Mouse (Mus musculus): Measurements from ENCODE around the gene Spg7. TPM values are rescaled to one million over a fixed set of nuclear protein-coding genes. Genes with fewer than 3 reads are reported as not detected.
A peak's percentile ranks its signal among the peaks of the same experiment; 100 is the strongest.
"Not testable (repeated sequence)": the region's sequence is repeated elsewhere in the genome, so short reads cannot be mapped to it uniquely, and the experiment has no call there.

The Spg7 gene
- total and polyA plus RNA-seq, 2 experiments from 2014 or later, result 65.1 to 83.1 TPM

DNA sequence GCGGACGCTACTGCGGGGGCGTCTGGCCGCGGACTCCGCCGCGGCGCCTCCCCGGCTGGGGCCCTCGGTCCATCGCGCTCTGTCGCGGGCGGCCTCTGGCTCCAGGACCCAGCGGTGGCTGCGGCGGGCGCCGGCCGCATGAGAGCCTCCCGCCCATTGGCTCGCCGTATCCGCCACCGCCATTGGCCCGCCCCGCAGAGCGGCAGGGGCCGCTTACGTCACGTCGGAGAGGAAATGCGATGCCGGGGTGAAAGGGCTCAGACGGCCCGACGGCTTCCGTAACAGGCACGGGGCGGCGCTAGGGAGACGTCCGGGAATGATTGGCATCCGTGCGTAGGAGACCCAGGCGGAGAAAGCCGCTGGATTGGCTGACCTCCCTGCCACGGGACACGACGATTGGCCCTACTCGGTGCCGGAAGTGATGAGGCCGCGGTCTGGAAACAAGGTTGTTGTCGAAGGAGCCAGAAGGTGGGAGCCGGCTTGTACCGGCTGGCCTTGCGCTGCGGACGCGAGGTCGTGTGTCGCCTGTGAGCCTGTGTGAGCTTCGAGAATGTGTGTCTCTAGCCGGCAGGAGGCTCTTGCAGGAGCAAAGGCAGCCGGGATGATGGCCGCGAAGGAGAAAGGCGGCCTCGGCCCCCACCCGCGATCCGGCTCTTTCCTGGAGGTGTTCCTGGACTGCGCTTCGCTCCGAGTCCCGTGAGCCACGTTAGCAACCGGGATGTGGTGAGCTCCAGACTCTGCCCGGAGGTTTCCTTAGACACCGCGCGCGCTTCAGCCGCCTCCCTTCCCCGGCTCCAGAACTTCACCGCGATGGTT is 20.4 kb upstream of the Spg7 start, which contains the start of gene Ankrd11:
TSS of gene Ankrd11 (minus strand) at position 120 of the 816 bp plus-strand sequence.
- TF ChIP-seq CTCF (IDR thresholded peaks at IDR 0.05; ENCODE audit: low read depth) (peak; percentile 23; the same call in 1 of the 2 replicates), EP300 (IDR thresholded peaks at IDR 0.05; ENCODE audit: low read depth) (peak; percentile 87; the same call in 1 of the 2 replicates)
- peak; percentile 95 for ATAC-seq (ENCODE audit: insufficient read depth, low read depth)
- Histone ChIP-seq H3K27me3 (ENCODE audit: control insufficient read depth, insufficient read depth, low read length) (no peaks in the 10 kb centered on the region), H3K9ac (replicated peaks; ENCODE audit: low read depth, low read length) (peak within 1 kb of the TSS; percentile 100), H3K27ac (ENCODE audit: low read depth) (peak within 1 kb of the TSS; percentile 100), H3K4me3 (ENCODE audit: low read depth, low read length) (peak within 1 kb of the TSS; percentile 80), H3K4me1 (ENCODE audit: control insufficient read depth, insufficient read depth) (peaks cover 31% of the 10 kb centered on the region), H3K4me2 (ENCODE audit: low read depth, low read length) (peak within 1 kb of the TSS; percentile 79), H3K9me3 (replicated peaks; ENCODE audit: control insufficient read depth, low read length) (no peaks in the 10 kb centered on the region), H3K36me3 (replicated peaks; ENCODE audit: control insufficient read depth, insufficient read depth, low read length) (no peaks in the 10 kb centered on the region)
- under 1% methylated on average over 86 of the region's 91 CpGs for WGBS
- DNase-seq (ENCODE audit: low spot score), result peak; percentile 99

- H3K9me3 ChIP-seq (replicated peaks; ENCODE audit: control insufficient read depth, low read length), result no peaks in the 10 kb centered on the region
- H3K9ac ChIP-seq (replicated peaks; ENCODE audit: low read depth, low read length), result peak overlapping the region; percentile 70
- peak overlapping the region; percentile 57 for H3K4me3 ChIP-seq (ENCODE audit: low read depth, low read length)
- ATAC-seq (ENCODE audit: insufficient read depth, low read depth) (no peak), DNase-seq (ENCODE audit: low spot score) (no peak)
- TF ChIP-seq EP300 (IDR thresholded peaks at IDR 0.05; ENCODE audit: low read depth) (no peak), CTCF (IDR thresholded peaks at IDR 0.05; ENCODE audit: low read depth) (no peak)
- WGBS, result 13% methylated on average over 22 of the region's 22 CpGs
- H3K27ac ChIP-seq (ENCODE audit: low read depth), result peak overlapping the region; percentile 100
- peak overlapping the region; percentile 65 for H3K4me2 ChIP-seq (ENCODE audit: low read depth, low read length)
- H3K4me1 ChIP-seq (ENCODE audit: control insufficient read depth, insufficient read depth), result peaks cover 31% of the 10 kb centered on the region
- H3K27me3 ChIP-seq (ENCODE audit: control insufficient read depth, insufficient read depth, low read length), result no peaks in the 10 kb centered on the region
- H3K36me3 ChIP-seq (replicated peaks; ENCODE audit: control insufficient read depth, insufficient read depth, low read length), result no peaks in the 10 kb centered on the region
Observed at GRCm38 (mm10) chr8:123042974-123043625, 19.6 kb upstream of the Spg7 start.

- 77% methylated on average over 3 of the region's 3 CpGs for WGBS
- H3K27me3 ChIP-seq (ENCODE audit: control insufficient read depth, insufficient read depth, low read length), result no peaks in the 10 kb centered on the region
- no peak overlapping the region for H3K9ac ChIP-seq (replicated peaks; ENCODE audit: low read depth, low read length)
- no peak for TF ChIP-seq EP300 (IDR thresholded peaks at IDR 0.05; ENCODE audit: low read depth)
- TF ChIP-seq CTCF (IDR thresholded peaks at IDR 0.05; ENCODE audit: low read depth), result no peak
- no peak overlapping the region for H3K27ac ChIP-seq (ENCODE audit: low read depth)
- ATAC-seq (ENCODE audit: insufficient read depth, low read depth) (no peak), DNase-seq (ENCODE audit: low spot score) (no peak)
- no peaks in the 10 kb centered on the region for H3K9me3 ChIP-seq (replicated peaks; ENCODE audit: control insufficient read depth, low read length)
- no peaks in the 10 kb centered on the region for H3K36me3 ChIP-seq (replicated peaks; ENCODE audit: control insufficient read depth, insufficient read depth, low read length)
- H3K4me1 ChIP-seq (ENCODE audit: control insufficient read depth, insufficient read depth), result peaks cover 25% of the 10 kb centered on the region
- 0 out of 2 replicates have a peak overlapping the region, but pooled peaks have one; percentile 65 for H3K4me2 ChIP-seq (ENCODE audit: low read depth, low read length)
- 0 out of 2 replicates have a peak overlapping the region, but pooled peaks have one; percentile 57 for H3K4me3 ChIP-seq (ENCODE audit: low read depth, low read length)
Observed at GRCm38 (mm10) chr8:123043941-123044340, 18.8 kb upstream of the Spg7 start.

- not testable (repeated sequence) for H3K9me3 ChIP-seq (replicated peaks; ENCODE audit: control insufficient read depth, low read length); H3K4me2 ChIP-seq (ENCODE audit: low read depth, low read length); ATAC-seq (ENCODE audit: insufficient read depth, low read depth); H3K4me3 ChIP-seq (ENCODE audit: low read depth, low read length); H3K9ac ChIP-seq (replicated peaks; ENCODE audit: low read depth, low read length); H3K27ac ChIP-seq (ENCODE audit: low read depth); DNase-seq (ENCODE audit: low spot score); H3K27me3 ChIP-seq (ENCODE audit: control insufficient read depth, insufficient read depth, low read length); H3K36me3 ChIP-seq (replicated peaks; ENCODE audit: control insufficient read depth, insufficient read depth, low read length)
- H3K4me1 ChIP-seq (ENCODE audit: control insufficient read depth, insufficient read depth), result peaks cover 20% of the 10 kb centered on the region
- WGBS, result 91% methylated on average over 23 of the region's 23 CpGs
Observed at GRCm38 (mm10) chr8:123044743-123045425, 17.9 kb upstream of the Spg7 start.

- Histone ChIP-seq H3K27ac (ENCODE audit: low read depth) (no peak overlapping the region), H3K4me3 (ENCODE audit: low read depth, low read length) (no peak overlapping the region), H3K9ac (replicated peaks; ENCODE audit: low read depth, low read length) (no peak overlapping the region), H3K4me2 (ENCODE audit: low read depth, low read length) (no peak overlapping the region), H3K9me3 (replicated peaks; ENCODE audit: control insufficient read depth, low read length) (no peaks in the 10 kb centered on the region), H3K27me3 (ENCODE audit: control insufficient read depth, insufficient read depth, low read length) (no peaks in the 10 kb centered on the region), H3K36me3 (replicated peaks; ENCODE audit: control insufficient read depth, insufficient read depth, low read length) (no peaks in the 10 kb centered on the region), H3K4me1 (ENCODE audit: control insufficient read depth, insufficient read depth) (peaks cover 9% of the 10 kb centered on the region)
- DNase-seq (ENCODE audit: low spot score) (no peak), ATAC-seq (ENCODE audit: insufficient read depth, low read depth) (no peak)
- TF ChIP-seq CTCF (IDR thresholded peaks at IDR 0.05; ENCODE audit: low read depth), result no peak
- no peak for TF ChIP-seq EP300 (IDR thresholded peaks at IDR 0.05; ENCODE audit: low read depth)
- 66% methylated on average over 4 of the region's 4 CpGs for WGBS
Observed at GRCm38 (mm10) chr8:123046706-123047105, 16.0 kb upstream of the Spg7 start.
